Mouse (Mus musculus) testis, adult 2 months (tissue): ENCODE measurements around the gene Ccdc61. TPM values are rescaled to one million over a fixed set of nuclear protein-coding genes. Genes with fewer than 3 reads are reported as not detected.
A peak's percentile ranks its signal among the peaks of the same experiment; 100 is the strongest.

Experiments used
- H3K27ac ChIP-seq: fragments of 200-500 bp; 2 replicates; pipeline ENCODE4 v1.5.1; 2012; ENCODE audit warnings: low read depth, low read length; ENCODE audit not compliant: control insufficient read depth, insufficient read depth
- H3K27me3 ChIP-seq: fragments of 200-500 bp; 2 replicates; pipeline ENCODE4 v1.6.1; 2012; ENCODE audit warnings: mild to moderate bottlenecking, low read length, moderate library complexity; ENCODE audit not compliant: control insufficient read depth, insufficient read depth
- H3K36me3 ChIP-seq: fragments of 200-500 bp; 2 replicates; pipeline ENCODE4 v1.6.1; 2012; ENCODE audit warnings: mild to moderate bottlenecking, low read length; ENCODE audit not compliant: control insufficient read depth, insufficient read depth
- H3K4me1 ChIP-seq: fragments of 200-500 bp; 2 replicates; pipeline ENCODE4 v1.6.1; 2012; ENCODE audit warnings: low read length; ENCODE audit not compliant: control insufficient read depth, insufficient read depth
- H3K4me3 ChIP-seq: fragments of 200-500 bp; 2 replicates; pipeline ENCODE4 v1.5.1; 2012; ENCODE audit warnings: low read depth, mild to moderate bottlenecking, low read length, moderate library complexity, mixed read lengths; ENCODE audit not compliant: control insufficient read depth
- CTCF ChIP-seq: fragments of 200-500 bp; IDR thresholded peaks from 2 replicates; pipeline ENCODE4 v1.5.1; 2012; ENCODE audit warnings: low read depth, mild to moderate bottlenecking, inconsistent platforms, low read length, moderate library complexity; ENCODE audit not compliant: control insufficient read depth, insufficient read depth, insufficient replicate concordance
- POLR2A ChIP-seq: fragments of 200-500 bp; IDR thresholded peaks from 2 replicates; pipeline ENCODE4 v1.6.1; 2012; ENCODE audit warnings: low read depth, mild to moderate bottlenecking, inconsistent platforms, low read length, moderate library complexity; ENCODE audit not compliant: control insufficient read depth
- polyA plus RNA-seq: library from polyadenylated mRNA; depleted of rRNA; stranded (reverse); fragments of >200 nt; gene quantifications from 2 replicates; pipeline ENCODE4 v1.2.3, GENCODE M21; 2012

Ccdc61 gene
- polyA plus RNA-seq, 1 experiment, result 26.8 TPM

GRCm38 (mm10) chr7:18909797-18910196 lies 418 bp downstream of the Ccdc61 start:
- no peak for TF ChIP-seq CTCF
- TF ChIP-seq POLR2A, result no peak
- Histone ChIP-seq H3K27me3 (no peaks in the 10 kb centered on the region), H3K27ac (peak overlapping the region; percentile 91), H3K36me3 (no peaks in the 10 kb centered on the region), H3K4me3 (peak overlapping the region; percentile 97), H3K4me1 (peaks cover 7% of the 10 kb centered on the region)

GRCm38 (mm10) chr7:18904971-18905370 lies 5.2 kb downstream of the Ccdc61 start:
- H3K27ac ChIP-seq, result no peak overlapping the region
- H3K27me3 ChIP-seq, result no peaks in the 10 kb centered on the region
- TF ChIP-seq CTCF (no peak), POLR2A (no peak)
- H3K4me1 ChIP-seq, result peaks cover 2% of the 10 kb centered on the region; the same call in 1 of the 2 replicates
- H3K36me3 ChIP-seq, result no peaks in the 10 kb centered on the region
- H3K4me3 ChIP-seq, result no peak overlapping the region

GRCm38 (mm10) chr7:18902486-18902885 lies 7.7 kb downstream of the Ccdc61 start:
- no peak overlapping the region for H3K4me3 ChIP-seq
- no peak for TF ChIP-seq POLR2A
- no peak for TF ChIP-seq CTCF
- H3K27ac ChIP-seq, result no peak overlapping the region
- H3K27me3 ChIP-seq, result no peaks in the 10 kb centered on the region
- H3K36me3 ChIP-seq, result no peaks in the 10 kb centered on the region
- no peaks in the 10 kb centered on the region for H3K4me1 ChIP-seq

- no peak for TF ChIP-seq CTCF
- TF ChIP-seq POLR2A, result no peak
- Histone ChIP-seq H3K27me3 (no peaks in the 10 kb centered on the region), H3K4me3 (no peak overlapping the region), H3K4me1 (no peaks in the 10 kb centered on the region), H3K27ac (no peak overlapping the region), H3K36me3 (no peaks in the 10 kb centered on the region)
Measured at GRCm38 (mm10) chr7:18900513-18900912, 9.7 kb downstream of the Ccdc61 start.

- Histone ChIP-seq H3K36me3 (no peaks in the 10 kb centered on the region), H3K4me3 (no peak overlapping the region), H3K4me1 (peaks cover 19% of the 10 kb centered on the region), H3K27me3 (no peaks in the 10 kb centered on the region), H3K27ac (no peak overlapping the region)
- no peak for TF ChIP-seq CTCF
- no peak for TF ChIP-seq POLR2A
Measured at GRCm38 (mm10) chr7:18896536-18896935, 13.7 kb downstream of the Ccdc61 start.

- no peak for TF ChIP-seq POLR2A
- TF ChIP-seq CTCF, result no peak
- H3K27me3 ChIP-seq, result no peaks in the 10 kb centered on the region
- peak overlapping the region; percentile 49 for H3K4me3 ChIP-seq
- H3K27ac ChIP-seq, result no peak overlapping the region
- no peaks in the 10 kb centered on the region for H3K36me3 ChIP-seq
- H3K4me1 ChIP-seq, result peaks cover 19% of the 10 kb centered on the region
Measured at GRCm38 (mm10) chr7:18893651-18894430, 16.4 kb downstream of the Ccdc61 start.

GRCm38 (mm10) chr7:18893009-18893408 lies 17.2 kb downstream of the Ccdc61 start:
- no peaks in the 10 kb centered on the region for H3K27me3 ChIP-seq
- no peak overlapping the region for H3K27ac ChIP-seq
- peaks cover 19% of the 10 kb centered on the region for H3K4me1 ChIP-seq
- no peaks in the 10 kb centered on the region for H3K36me3 ChIP-seq
- peak overlapping the region; percentile 3; the same call in 1 of the 2 replicates for H3K4me3 ChIP-seq
- TF ChIP-seq POLR2A (no peak), CTCF (no peak)
